Mouse (Mus musculus): Measurements from ENCODE around the gene Chil1.

DNA sequence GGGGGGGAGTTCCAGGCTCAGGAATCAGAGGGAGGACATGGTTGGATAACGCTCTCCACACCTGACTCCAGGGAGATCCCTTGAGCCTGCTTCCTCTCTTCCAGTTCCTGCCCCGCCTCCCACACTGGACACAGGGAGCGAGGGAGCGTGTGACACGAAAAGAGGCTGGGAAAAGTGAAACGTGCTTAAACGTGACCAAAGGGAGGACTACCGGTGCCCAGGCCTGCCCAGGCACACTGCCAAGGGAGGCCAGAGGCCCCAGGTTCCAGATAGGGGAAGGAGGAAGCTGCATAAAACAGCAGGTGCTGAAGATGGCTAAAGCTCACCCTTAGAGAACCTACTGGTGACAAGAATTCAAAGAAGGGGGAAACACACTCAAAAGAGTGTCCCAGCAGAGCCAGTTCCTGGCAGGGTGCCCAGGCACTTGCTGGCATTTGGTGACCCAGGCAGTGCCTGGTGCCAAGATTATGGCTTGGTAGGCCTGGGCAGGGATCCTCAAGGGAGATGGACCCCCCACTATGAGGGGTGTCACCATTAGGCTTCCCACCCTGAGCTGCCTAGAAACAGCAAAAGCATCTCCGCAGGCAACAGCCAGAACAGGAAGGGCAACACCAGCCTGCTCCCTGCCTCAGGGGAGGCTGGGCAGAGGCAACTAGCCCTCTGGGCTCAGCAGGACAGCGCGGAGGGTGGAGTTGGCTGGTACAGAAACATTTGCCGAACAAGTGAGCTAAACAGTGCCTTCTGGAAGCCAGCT is 51.0 kb downstream of the Chil1 start:
- TF ChIP-seq CTCF (IDR thresholded peaks at IDR 0.05; ENCODE audit: low read depth) (no peak), EP300 (IDR thresholded peaks at IDR 0.05; ENCODE audit: low read depth) (no peak)

All from liver, postnatal 0 days (tissue).